ENCODE assay signal across 8 mouse cellular contexts in the genomic region with DNA sequence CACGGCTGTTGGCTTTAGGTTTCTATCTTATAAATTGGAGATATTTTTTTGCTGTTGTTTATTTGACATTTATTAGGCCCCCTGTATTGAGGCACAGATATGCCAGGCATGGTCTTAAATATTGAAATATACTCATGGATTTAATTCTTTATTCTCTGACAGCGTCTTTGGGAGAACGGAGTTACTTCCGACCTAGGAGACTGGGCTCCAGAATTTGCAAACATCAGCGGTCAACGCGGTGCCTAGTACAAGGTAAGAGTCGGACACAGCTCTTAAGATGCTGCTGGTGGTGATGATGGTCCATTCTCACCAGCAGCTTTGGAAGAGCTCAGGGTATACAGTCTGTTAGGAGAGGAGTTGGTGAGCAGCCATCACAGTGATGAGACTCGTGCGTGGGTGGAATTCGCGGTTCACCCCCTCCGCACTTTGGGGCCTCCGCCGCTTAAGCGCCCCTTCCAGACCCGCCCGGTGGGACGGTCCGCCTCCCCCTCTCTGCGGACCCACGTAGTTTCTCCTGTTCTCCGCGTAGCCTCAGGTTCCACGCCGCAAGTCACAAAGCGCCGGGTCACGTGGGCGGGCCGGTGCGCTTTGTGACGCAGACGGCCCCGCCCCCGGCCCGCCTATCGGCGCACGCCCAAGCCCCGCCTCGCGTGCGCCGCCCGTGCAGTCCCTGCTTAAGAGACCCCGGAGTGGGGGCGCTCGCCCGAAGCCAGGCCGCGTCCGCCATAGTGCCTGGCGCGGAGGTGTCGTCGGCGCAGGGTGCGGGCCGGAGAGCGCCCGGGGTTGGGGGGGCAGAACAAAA. TPM values are rescaled to one million over a fixed set of nuclear protein-coding genes. Genes with fewer than 3 reads are reported as not detected.
DNase-seq lines count a peak whose midpoint lies in the region; ATAC-seq and TF ChIP-seq lines count a peak whose summit lies in the region.

No protein-coding gene starts in this region.

- peak overlapping the region; percentile 72 for H3K4me2 ChIP-seq in hindbrain, embryonic 15.5 days

- peak; percentile 89 for ATAC-seq in Patski
- peak; percentile 98 for ATAC-seq in hindbrain, embryonic 15.5 days (ENCODE audit: low FRiP score, low read depth)

- CTCF ChIA-PET in Patski (lab: Charles Lee), result no interaction called here

- POLR2A ChIA-PET in Patski (lab: Charles Lee), result no interaction called here

- H3K27ac ChIP-seq in hindbrain, embryonic 15.5 days (replicated peaks), result peak overlapping the region; percentile 94

- H3K27me3 ChIP-seq in Patski, result no peaks in the 10 kb centered on the region
- no peaks in the 10 kb centered on the region for H3K27me3 ChIP-seq in hindbrain, embryonic 15.5 days

- H3K36me3 ChIP-seq in hindbrain, embryonic 15.5 days, result no peaks in the 10 kb centered on the region

- H3K4me3 ChIP-seq in hindbrain, embryonic 15.5 days, result peak overlapping the region; percentile 98

- under 1% methylated on average over 61 of the region's 62 CpGs for WGBS in hindbrain, embryonic 15.5 days

- peaks cover 38% of the 10 kb centered on the region for H3K4me1 ChIP-seq in hindbrain, embryonic 15.5 days (replicated peaks)

- peak overlapping the region; percentile 100 for H3K9ac ChIP-seq in hindbrain, embryonic 15.5 days

- in situ Hi-C loops in Patski (cut with MboI; ENCODE audit: low pct_unique_long_range_greater_than_20kb), result no loop called here

- H3K9me3 ChIP-seq in hindbrain, embryonic 15.5 days, result no peaks in the 10 kb centered on the region

- TF ChIP-seq CTCF in Patski (IDR thresholded peaks at IDR 0.05), result peak; percentile 38

- DNase-seq in Patski (ENCODE audit: low read depth, low spot score), result no peak
- peak; percentile 98 to 99 for DNase-seq in cerebellum, postnatal 14 days
- DNase-seq in frontal cortex, postnatal 25 days (ENCODE audit: low spot score in 2 of 2), result peak; percentile 81 to 88
- peak; percentile 89 for DNase-seq in left cerebral cortex, adult 11 months (ENCODE audit: low spot score)
- DNase-seq in lung, postnatal 4 days, result peak; percentile 96
- peak; percentile 93 for DNase-seq in retina, postnatal 7 days (ENCODE audit: low read depth, low spot score)
- peak; percentile 90 for DNase-seq in urinary bladder, adult 2 months (ENCODE audit: low spot score)

RNA-seq across cellular contexts. Expression of a gene that starts 3.9 kb away (rescaled TPM):
- 46.4 TPM for polyA plus RNA-seq in Patski (2021)
- 25.0 and 26.3 TPM in 2 replicates for polyA plus RNA-seq in hindbrain, embryonic 15.5 days (2015; fragmentation: Nextera tagmentation; extraction: Ambion mirVana)
- polyA plus RNA-seq in urinary bladder, adult 2 months (2012; rRNA removed), result 38.7 and 42.9 TPM in 2 replicates
